Mouse (Mus musculus): ENCODE data around the gene Erg28.

GRCm38 (mm10) chr12:85850661-85851060 lies 26.3 kb upstream of the Erg28 start:
- TF ChIP-seq CTCF (IDR thresholded peaks at IDR 0.05; ENCODE audit: low read depth) (no peak), EP300 (IDR thresholded peaks at IDR 0.05; ENCODE audit: low read depth) (no peak)
